Mouse (Mus musculus) ES-Bruce4 (cell line): ENCODE measurements at regions not wholly inside any gene's neighbourhood (a gene's known extent, or its start where the extent isn't known, plus 50 kb on each side); places are given as distances from the start of the nearest gene placed in this dataset.

Source experiments
- H3K27ac ChIP-seq: 2 replicates; pipeline ENCODE4 v1.5.1; 2012; ENCODE audit warnings: low read length, inconsistent platforms; ENCODE audit not compliant: insufficient read depth
- H3K27me3 ChIP-seq: 2 replicates; pipeline ENCODE4 v1.6.1; 2012; ENCODE audit warnings: mild to moderate bottlenecking, low read length, inconsistent platforms; ENCODE audit not compliant: control insufficient read depth, poor library complexity, insufficient read depth, severe bottlenecking
- H3K36me3 ChIP-seq: 2 replicates; pipeline ENCODE4 v1.6.1; 2012; ENCODE audit warnings: inconsistent platforms, mild to moderate bottlenecking, low read length, moderate library complexity; ENCODE audit not compliant: control insufficient read depth, poor library complexity, insufficient read depth, severe bottlenecking
- H3K4me1 ChIP-seq: one replicate; pipeline ENCODE4 v1.8.1; 2011; ENCODE audit warnings: low read length; ENCODE audit not compliant: control insufficient read depth, insufficient read depth
- H3K4me3 ChIP-seq: 2 replicates; pipeline ENCODE4 v1.5.1; 2011; ENCODE audit warnings: low read depth, mild to moderate bottlenecking, low read length
- H3K9ac ChIP-seq: 2 replicates; pipeline ENCODE4 v1.6.1; 2012; ENCODE audit warnings: low read depth, mild to moderate bottlenecking, inconsistent platforms; ENCODE audit not compliant: poor library complexity, severe bottlenecking
- H3K9me3 ChIP-seq: replicated peaks from 2 replicates; pipeline ENCODE4 v1.6.1; 2012; ENCODE audit warnings: mild to moderate bottlenecking, low read length, inconsistent platforms; ENCODE audit not compliant: control insufficient read depth, poor library complexity, insufficient read depth, severe bottlenecking
- CTCF ChIP-seq: IDR thresholded peaks from one replicate; pipeline ENCODE4 v1.8.1; 2011; ENCODE audit warnings: low read depth, low read length
- EP300 ChIP-seq: IDR thresholded peaks from 2 replicates; pipeline ENCODE4 v1.6.1; 2011; ENCODE audit warnings: low read depth, low read length; ENCODE audit not compliant: insufficient read depth
- POLR2A ChIP-seq: IDR thresholded peaks from one replicate; pipeline ENCODE4 v1.8.1; 2011; ENCODE audit warnings: low read length; ENCODE audit not compliant: insufficient read depth

DNA sequence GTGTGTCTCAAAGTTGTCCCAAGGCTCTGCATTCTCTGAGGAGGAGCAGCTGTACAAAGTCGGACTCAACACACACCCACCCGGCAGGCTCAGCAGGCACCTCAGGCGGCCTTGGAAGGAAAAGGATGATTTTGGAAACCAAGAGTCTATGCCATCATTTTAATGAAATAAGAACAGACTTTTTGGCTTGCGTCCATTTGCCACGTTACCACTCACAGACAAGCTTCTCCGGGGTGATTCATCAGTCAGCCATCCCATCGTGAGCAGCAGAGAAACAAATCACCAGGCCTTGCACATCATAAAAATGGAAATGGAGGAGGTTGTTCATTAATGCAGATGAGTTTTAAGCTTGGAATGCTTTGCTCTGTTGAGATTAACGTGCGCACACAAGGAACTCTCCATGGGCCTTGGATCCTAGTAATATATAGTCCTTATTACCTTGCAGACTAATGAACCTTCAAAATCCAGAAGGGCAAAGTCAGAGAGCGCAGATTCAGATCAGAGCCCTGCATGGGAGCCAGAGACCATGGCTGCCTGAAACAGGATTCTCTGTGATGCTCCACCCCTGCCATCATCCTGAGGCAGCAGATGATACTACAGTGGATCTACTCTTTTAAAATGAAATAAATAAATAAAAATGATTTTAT, 198.5 kb downstream of the Actr3 start:
- H3K4me3 ChIP-seq: no peak overlapping the region
- H3K4me1 ChIP-seq: no peaks in the 10 kb centered on the region
- H3K9ac ChIP-seq: no peak overlapping the region
- TF ChIP-seq CTCF (no peak), EP300 (no peak), POLR2A (no peak)
- H3K27ac ChIP-seq: no peak overlapping the region
- no peaks in the 10 kb centered on the region for H3K36me3 ChIP-seq
- H3K27me3 ChIP-seq: no peaks in the 10 kb centered on the region
- H3K9me3 ChIP-seq: no peaks in the 10 kb centered on the region

DNA sequence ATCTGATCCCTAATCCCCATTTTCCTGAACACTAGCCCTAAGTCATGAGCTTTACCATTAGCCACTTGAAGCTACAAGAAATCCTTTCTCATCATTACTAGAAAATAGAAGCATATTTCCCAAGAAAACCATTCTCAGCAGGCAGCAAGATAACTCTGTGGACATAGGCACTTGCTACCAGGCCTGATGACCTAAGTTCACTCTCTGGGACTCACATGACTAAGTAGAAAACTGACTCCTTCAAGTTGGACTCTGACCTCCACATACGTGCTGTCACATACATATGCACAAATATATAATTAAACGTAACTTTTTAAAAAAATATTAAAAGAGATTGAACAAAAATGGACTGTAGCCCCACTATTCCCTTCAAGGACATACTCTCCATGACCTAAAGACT, 200.8 kb downstream of the Actr3 start:
- Histone ChIP-seq H3K27ac (no peak overlapping the region), H3K4me1 (no peaks in the 10 kb centered on the region), H3K27me3 (no peaks in the 10 kb centered on the region), H3K9me3 (no peaks in the 10 kb centered on the region), H3K4me3 (no peak overlapping the region), H3K9ac (no peak overlapping the region), H3K36me3 (no peaks in the 10 kb centered on the region)
- TF ChIP-seq POLR2A (no peak), EP300 (no peak), CTCF (no peak)

DNA sequence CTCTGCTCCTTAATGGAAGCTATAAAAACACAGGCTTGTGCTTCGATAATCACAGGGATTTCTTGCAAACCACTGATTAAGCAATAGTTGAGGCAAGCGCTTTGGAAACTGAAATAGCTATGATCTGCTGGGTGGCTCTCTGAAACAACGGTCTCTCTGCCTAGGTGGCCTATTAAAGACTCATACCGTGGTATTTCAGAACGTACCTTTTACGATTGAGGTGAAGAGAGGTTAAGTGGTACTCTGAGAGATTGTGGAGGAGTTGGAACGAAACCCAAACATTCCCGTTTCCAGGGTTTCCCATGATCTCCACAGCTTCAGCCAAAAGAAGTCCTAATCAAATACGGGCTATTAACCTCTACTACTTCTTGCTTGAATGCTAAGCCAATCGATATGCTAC, 212.2 kb downstream of the Actr3 start:
- Histone ChIP-seq H3K27me3 (no peaks in the 10 kb centered on the region), H3K36me3 (no peaks in the 10 kb centered on the region)
- no peak for TF ChIP-seq EP300
- TF ChIP-seq CTCF: no peak
- no peak for TF ChIP-seq POLR2A

DNA sequence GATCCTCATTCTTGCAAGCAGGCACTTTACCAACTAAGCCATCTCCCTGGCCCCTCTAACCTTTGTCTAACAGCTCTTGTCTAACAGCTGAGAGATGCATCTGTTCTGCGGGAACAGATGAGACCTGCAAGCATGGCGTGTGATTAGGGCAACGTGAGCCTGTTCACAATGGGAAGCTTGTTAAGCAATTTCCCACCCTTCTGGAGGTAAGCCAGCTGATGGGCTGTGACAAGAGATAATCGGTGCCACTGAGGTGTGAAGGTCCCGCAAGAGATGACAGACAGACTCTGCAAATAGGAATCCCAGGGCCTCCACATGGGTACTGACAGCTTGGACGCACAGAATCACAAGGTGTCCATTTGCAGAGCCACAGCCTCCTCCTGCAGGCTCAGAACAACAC, 219.3 kb downstream of the Actr3 start:
- TF ChIP-seq EP300 (no peak), POLR2A (no peak), CTCF (no peak)
- H3K27ac ChIP-seq: no peak overlapping the region
- no peaks in the 10 kb centered on the region for H3K36me3 ChIP-seq
- H3K4me1 ChIP-seq: no peaks in the 10 kb centered on the region
- no peaks in the 10 kb centered on the region for H3K9me3 ChIP-seq
- H3K27me3 ChIP-seq: no peaks in the 10 kb centered on the region
- no peak overlapping the region for H3K4me3 ChIP-seq
- H3K9ac ChIP-seq: no peak overlapping the region

More for the DNA sequence above, 212.2 kb downstream of the Actr3 start:
- Histone ChIP-seq H3K4me3 (no peak overlapping the region), H3K9me3 (no peaks in the 10 kb centered on the region), H3K9ac (no peak overlapping the region), H3K4me1 (no peaks in the 10 kb centered on the region), H3K27ac (no peak overlapping the region)

DNA sequence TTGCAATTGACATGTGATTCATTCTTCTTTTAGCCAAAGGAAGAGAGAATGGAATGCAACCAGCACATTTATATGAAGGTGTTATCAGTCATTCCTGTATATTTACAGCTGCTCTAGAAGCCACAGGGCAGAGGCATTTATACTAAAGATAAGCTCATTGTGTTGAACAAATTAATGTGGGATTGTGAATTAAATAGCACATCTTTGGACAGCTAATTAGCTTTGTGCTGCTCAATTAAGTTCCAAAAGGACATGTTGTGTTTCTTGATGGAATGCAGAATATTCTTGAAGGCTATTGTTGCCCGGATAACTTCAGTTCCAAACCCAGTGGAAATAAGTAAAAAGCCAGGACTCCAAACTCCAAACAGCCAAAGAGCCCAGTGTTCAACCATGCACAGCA, 248.4 kb downstream of the Actr3 start:
- Histone ChIP-seq H3K9ac (no peak overlapping the region), H3K27ac (no peak overlapping the region), H3K4me1 (no peaks in the 10 kb centered on the region), H3K4me3 (no peak overlapping the region), H3K36me3 (no peaks in the 10 kb centered on the region), H3K27me3 (no peaks in the 10 kb centered on the region), H3K9me3 (peaks cover 2% of the 10 kb centered on the region; the same call in 1 of the 2 replicates)
- TF ChIP-seq EP300 (no peak), POLR2A (no peak), CTCF (no peak)

DNA sequence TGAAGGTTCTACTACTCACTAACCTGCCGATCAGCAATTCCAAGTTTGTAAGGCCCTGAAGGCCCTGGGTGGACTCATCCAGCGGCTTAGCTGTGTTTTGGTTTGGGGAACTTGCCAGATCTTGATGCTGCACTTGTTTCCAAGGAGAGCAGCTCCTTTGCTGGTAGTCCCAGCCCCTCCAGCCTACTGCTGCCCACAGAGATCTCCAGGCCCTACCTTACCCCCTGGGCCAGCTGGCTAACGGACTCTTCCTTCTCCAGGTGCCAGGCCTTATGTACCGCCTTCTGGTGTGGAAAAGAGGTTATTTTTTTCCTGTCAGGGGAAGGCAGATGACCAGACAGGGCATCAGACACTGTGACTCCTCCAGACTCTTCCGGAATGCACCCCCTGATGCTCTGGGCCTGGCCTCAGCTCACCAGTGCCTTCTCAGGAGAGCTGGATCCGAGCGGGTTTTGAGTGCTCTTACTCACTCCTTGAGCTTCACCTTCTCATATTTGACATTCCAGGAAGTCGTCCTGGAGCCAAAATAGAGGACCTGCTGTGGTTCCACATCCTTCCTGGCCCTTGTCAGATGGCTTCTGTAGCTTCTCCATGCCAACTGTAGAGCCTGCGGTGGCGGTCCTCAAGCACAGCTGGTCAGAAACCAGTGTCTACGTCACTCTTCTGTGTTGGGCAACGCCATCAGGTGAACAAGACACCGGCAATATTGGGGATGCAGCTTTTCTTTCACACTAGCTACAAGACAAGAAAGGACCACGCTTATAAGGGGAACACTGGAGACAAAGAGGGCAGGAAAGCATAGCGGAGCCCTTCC, 259.2 kb downstream of the Actr3 start:
- H3K4me3 ChIP-seq: no peak overlapping the region
- TF ChIP-seq EP300 (no peak), POLR2A (no peak)
- no peaks in the 10 kb centered on the region; the same call in 1 of the 2 replicates for H3K27me3 ChIP-seq
- no peaks in the 10 kb centered on the region for H3K4me1 ChIP-seq
- no peak overlapping the region for H3K27ac ChIP-seq
- H3K9me3 ChIP-seq: no peaks in the 10 kb centered on the region
- no peaks in the 10 kb centered on the region for H3K36me3 ChIP-seq
- no peak overlapping the region for H3K9ac ChIP-seq
